20 mouse cellular contexts compared by ENCODE assay signal in the genomic region with DNA sequence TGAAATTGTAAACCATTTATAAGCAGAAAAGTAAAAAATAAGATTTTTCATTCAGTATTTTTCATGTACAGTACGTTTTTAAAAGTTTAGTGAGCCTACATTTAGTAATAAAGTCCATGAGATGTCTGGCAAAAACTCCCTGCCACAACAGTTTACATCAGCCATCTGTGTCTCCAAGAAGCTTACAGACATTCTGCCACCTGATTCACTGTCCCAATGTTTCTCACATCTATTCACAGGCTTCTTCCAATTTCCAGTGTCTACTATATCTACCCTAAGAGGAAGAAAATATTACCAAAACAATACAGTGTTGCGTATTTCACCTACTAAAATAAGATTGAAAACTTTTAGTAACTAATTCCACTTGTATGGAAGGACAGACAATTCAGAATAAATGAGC.
A peak's percentile ranks its signal among the peaks of the same experiment; 100 is the strongest.
DNase-seq lines count a peak whose midpoint lies in the region; ATAC-seq lines count a peak whose summit lies in the region.
"Had no signal": no experiment of that assay in that cellular context is flagged by ENCODE, and none has a peak within 500 bp of the region (broad histone marks: within the 10 kb centered on the region; RNA-seq: fewer than 3 reads in every experiment).

No protein-coding gene starts in this region.

- intact Hi-C loops in gastrocnemius, postnatal 36 days (cut with DNase I), result no loop called here

- no peak for DNase-seq in frontal cortex, postnatal 14 days (ENCODE audit: low spot score in 2 of 2)
- peak; percentile 50 for DNase-seq in brain, adult 2 months (ENCODE audit: low read depth, low spot score)
- DNase-seq in telencephalon, adult 2 months (ENCODE audit: low read depth, low spot score), result peak; percentile 19
- DNase-seq in lung, postnatal 10 days, result no peak
- no peak for DNase-seq in gastrocnemius, postnatal 36 days
- DNase-seq: adrenal gland, adult 2 months; adrenal gland, adult 8-10 months; adrenal gland, postnatal 10 days; adrenal gland, postnatal 14 days; adrenal gland, postnatal 25 days; adrenal gland, postnatal 36 days; B cell, adult 2 months; cerebellum, adult 11 months; cerebellum, adult 11-12 months; cerebellum, adult 18-20 months; cerebellum, adult 2 months had no signal

- ATAC-seq in frontal cortex, adult (ENCODE audit: low TSS enrichment), result peak; percentile 59; the same call in 1 of the 2 replicates
- ATAC-seq: activated CD4-positive, CD25-positive, alpha-beta regulatory T cell, adult 4 months; CD4-positive, CD25-positive, alpha-beta regulatory T cell, adult 4 months; Patski had no signal

Comparison
In these comparisons a context has a peak if more than half of its experiments do, and no peak if none do; other contexts are left out.
1. DNase-seq: peak in brain, adult 2 months (single experiment) and telencephalon, adult 2 months (single experiment); none in frontal cortex, postnatal 14 days (0 of 2), lung, postnatal 10 days (single experiment) and gastrocnemius, postnatal 36 days (0 of 2).